Mouse (Mus musculus) ES-Bruce4 (cell line): ENCODE results near the gene Tctn1.

ENCODE experiments used
- CTCF ChIP-seq: IDR thresholded peaks from one replicate; pipeline ENCODE4 v1.8.1; 2011; ENCODE audit warnings: low read depth, low read length
- EP300 ChIP-seq: IDR thresholded peaks from 2 replicates; pipeline ENCODE4 v1.6.1; 2011; ENCODE audit warnings: low read depth, low read length; ENCODE audit not compliant: insufficient read depth
- POLR2A ChIP-seq: IDR thresholded peaks from one replicate; pipeline ENCODE4 v1.8.1; 2011; ENCODE audit warnings: low read length; ENCODE audit not compliant: insufficient read depth

- TF ChIP-seq CTCF (no peak), POLR2A (no peak), EP300 (no peak)
These were observed 12.2 kb downstream of the Tctn1 start for GRCm38 (mm10) chr5:122251895-122252606.
